Mouse (Mus musculus) olfactory bulb, adult 2 months (tissue): Measurements from ENCODE around the gene Dock2. TPM values are rescaled to one million over a fixed set of nuclear protein-coding genes. Genes with fewer than 3 reads are reported as not detected.

Source experiments
- H3K27ac ChIP-seq: fragments of 200-500 bp; 2 replicates; pipeline ENCODE4 v1.5.1; 2012; ENCODE audit warnings: low read depth, low read length; ENCODE audit not compliant: insufficient read depth
- H3K4me1 ChIP-seq: fragments of 200-500 bp; 2 replicates; pipeline ENCODE4 v1.6.1; 2012; ENCODE audit warnings: low read length; ENCODE audit not compliant: control insufficient read depth, insufficient read depth
- H3K4me3 ChIP-seq: fragments of 200-500 bp; 2 replicates; pipeline ENCODE4 v1.5.1; 2012; ENCODE audit warnings: mild to moderate bottlenecking, low read depth, low read length, moderate library complexity; ENCODE audit not compliant: insufficient read depth
- CTCF ChIP-seq: fragments of 200-500 bp; IDR thresholded peaks from 2 replicates; pipeline ENCODE4 v1.5.1; 2012; ENCODE audit warnings: low read depth, mild to moderate bottlenecking, low read length, moderate library complexity; ENCODE audit not compliant: insufficient read depth
- POLR2A ChIP-seq: fragments of 200-500 bp; IDR thresholded peaks from 2 replicates; pipeline ENCODE4 v1.6.1; 2012; ENCODE audit warnings: mild to moderate bottlenecking, low read depth, low read length, moderate library complexity; ENCODE audit not compliant: insufficient read depth
- WGBS: fragments of 180-500 bp; shearing (Covaris S2); methylation state at CpG from one replicate; pipeline ENCODE4 v1.1.7; 2018; 5-methylcytosine and 5-hydroxymethylcytosine counted together
- polyA plus RNA-seq: library from polyadenylated mRNA; stranded (reverse); fragments of >200 nt; gene quantifications from 2 replicates; pipeline ENCODE4 v1.2.4, GENCODE M21; 2012; ENCODE audit warnings: low replicate concordance; ENCODE audit not compliant: missing spikeins, insufficient read depth, insufficient read length

The Dock2 gene
- polyA plus RNA-seq, 1 experiment, result not detected

GRCm38 (mm10) chr11:34524586-34524985 is 259.1 kb downstream of the Dock2 start:
- 94% methylated on average over 4 of the region's 4 CpGs for WGBS
- TF ChIP-seq CTCF, result no peak
- TF ChIP-seq POLR2A, result no peak
- no peaks in the 10 kb centered on the region for H3K4me1 ChIP-seq
- no peak overlapping the region for H3K27ac ChIP-seq
- H3K4me3 ChIP-seq, result no peak overlapping the region

GRCm38 (mm10) chr11:34518566-34518965 is 265.1 kb downstream of the Dock2 start:
- no peaks in the 10 kb centered on the region for H3K4me1 ChIP-seq
- H3K4me3 ChIP-seq, result no peak overlapping the region
- TF ChIP-seq POLR2A, result no peak
- 65% methylated on average over 5 of the region's 5 CpGs for WGBS
- no peak overlapping the region for H3K27ac ChIP-seq

GRCm38 (mm10) chr11:34516971-34517370 is 266.7 kb downstream of the Dock2 start:
- H3K27ac ChIP-seq, result no peak overlapping the region
- WGBS, result 60% methylated on average over 2 of the region's 2 CpGs
- no peaks in the 10 kb centered on the region for H3K4me1 ChIP-seq
- TF ChIP-seq POLR2A, result no peak
- no peak for TF ChIP-seq CTCF
- no peak overlapping the region for H3K4me3 ChIP-seq

- 78% methylated on average over 4 of the region's 4 CpGs for WGBS
Observed at GRCm38 (mm10) chr11:34515301-34515700, 268.4 kb downstream of the Dock2 start.

GRCm38 (mm10) chr11:34506390-34506789 is 277.3 kb downstream of the Dock2 start:
- Histone ChIP-seq H3K4me3 (no peak overlapping the region), H3K27ac (no peak overlapping the region), H3K4me1 (no peaks in the 10 kb centered on the region)
- WGBS, result 72% methylated on average over 1 of the region's 1 CpGs
- TF ChIP-seq POLR2A, result no peak
- no peak for TF ChIP-seq CTCF

More at GRCm38 (mm10) chr11:34515301-34515700, 268.4 kb downstream of the Dock2 start:
- Histone ChIP-seq H3K4me1 (no peaks in the 10 kb centered on the region), H3K4me3 (no peak overlapping the region), H3K27ac (no peak overlapping the region)
- TF ChIP-seq POLR2A (no peak), CTCF (no peak)

GRCm38 (mm10) chr11:34499663-34500062 is 284.0 kb downstream of the Dock2 start:
- TF ChIP-seq CTCF (no peak), POLR2A (no peak)
- Histone ChIP-seq H3K4me3 (no peak overlapping the region), H3K27ac (no peak overlapping the region), H3K4me1 (no peaks in the 10 kb centered on the region)
- 88% methylated on average over 1 of the region's 1 CpGs for WGBS

GRCm38 (mm10) chr11:34494682-34495081 is 289.0 kb downstream of the Dock2 start:
- H3K4me1 ChIP-seq, result no peaks in the 10 kb centered on the region
- H3K27ac ChIP-seq, result no peak overlapping the region
- TF ChIP-seq CTCF (no peak), POLR2A (no peak)
- H3K4me3 ChIP-seq, result no peak overlapping the region
- 88% methylated on average over 4 of the region's 4 CpGs for WGBS

- TF ChIP-seq CTCF (no peak), POLR2A (no peak)
- Histone ChIP-seq H3K4me1 (no peaks in the 10 kb centered on the region), H3K27ac (no peak overlapping the region), H3K4me3 (no peak overlapping the region)
- WGBS, result 90% methylated on average over 3 of the region's 3 CpGs
Observed at GRCm38 (mm10) chr11:34492986-34493385, 290.7 kb downstream of the Dock2 start.

- 72% methylated on average over 2 of the region's 2 CpGs for WGBS
- H3K4me3 ChIP-seq, result no peak overlapping the region
Observed at GRCm38 (mm10) chr11:34492223-34492622, 291.5 kb downstream of the Dock2 start.

GRCm38 (mm10) chr11:34489548-34489947 is 294.1 kb downstream of the Dock2 start:
- WGBS, result 65% methylated on average over 6 of the region's 6 CpGs

More at GRCm38 (mm10) chr11:34492223-34492622, 291.5 kb downstream of the Dock2 start:
- Histone ChIP-seq H3K27ac (no peak overlapping the region), H3K4me1 (peaks cover 2% of the 10 kb centered on the region; the same call in 1 of the 2 replicates)
- no peak for TF ChIP-seq POLR2A
- no peak for TF ChIP-seq CTCF

More at GRCm38 (mm10) chr11:34489548-34489947, 294.1 kb downstream of the Dock2 start:
- no peak overlapping the region for H3K27ac ChIP-seq
- no peak overlapping the region for H3K4me3 ChIP-seq
- no peak for TF ChIP-seq CTCF
- no peak for TF ChIP-seq POLR2A
- peaks cover 2% of the 10 kb centered on the region; the same call in 1 of the 2 replicates for H3K4me1 ChIP-seq
